Mouse (Mus musculus) E14TG2a.4 (cell line): ENCODE results near the gene Lrrc9.

Experiments
- H3K27me3 ChIP-seq: 2 replicates; pipeline ENCODE4 v1.6.1; 2014; ENCODE audit warnings: low read length, control low read depth; ENCODE audit not compliant: insufficient read depth
- H3K36me3 ChIP-seq: 2 replicates; pipeline ENCODE4 v1.6.1; 2014; ENCODE audit warnings: low read length, control low read depth; ENCODE audit not compliant: insufficient read depth
- H3K4me1 ChIP-seq: replicated peaks from 2 replicates; pipeline ENCODE4 v1.6.1; 2014; ENCODE audit warnings: low read depth, low read length, control low read depth
- H3K4me3 ChIP-seq: replicated peaks from 2 replicates; pipeline ENCODE4 v1.5.1; 2014; ENCODE audit warnings: mild to moderate bottlenecking, low read length
- H3K9me3 ChIP-seq: 2 replicates; pipeline ENCODE4 v1.6.1; 2014; ENCODE audit warnings: low read length, control low read depth
- CTCF ChIP-seq: conservative IDR thresholded peaks from 2 replicates; pipeline ENCODE4 v1.5.1; 2014; ENCODE audit warnings: low read length
- NANOG ChIP-seq: IDR thresholded peaks from 2 replicates; pipeline ENCODE4 v1.6.1; 2014; ENCODE audit warnings: borderline replicate concordance, low read length, mixed read lengths
- POU5F1 ChIP-seq: IDR thresholded peaks from 2 replicates; pipeline ENCODE4 v1.6.1; 2014; ENCODE audit warnings: low read length, borderline replicate concordance

Lrrc9 gene

GRCm38 (mm10) chr12:72461894-72462530, 20.3 kb downstream of the Lrrc9 start:
- TF ChIP-seq NANOG = no peak
- peak; percentile 67 for TF ChIP-seq CTCF
- Histone ChIP-seq H3K27me3 (peaks cover 12% of the 10 kb centered on the region), H3K36me3 (no peaks in the 10 kb centered on the region), H3K9me3 (no peaks in the 10 kb centered on the region), H3K4me1 (peaks cover 17% of the 10 kb centered on the region), H3K4me3 (no peak overlapping the region)

GRCm38 (mm10) chr12:72465826-72466501, 24.3 kb downstream of the Lrrc9 start:
- H3K4me1 ChIP-seq = peaks cover 17% of the 10 kb centered on the region
- H3K36me3 ChIP-seq = no peaks in the 10 kb centered on the region
- no peaks in the 10 kb centered on the region for H3K9me3 ChIP-seq
- H3K27me3 ChIP-seq = peaks cover 12% of the 10 kb centered on the region
- no peak overlapping the region for H3K4me3 ChIP-seq
- TF ChIP-seq CTCF (no peak), NANOG (no peak), POU5F1 (no peak)

GRCm38 (mm10) chr12:72467269-72467668, 25.6 kb downstream of the Lrrc9 start:
- TF ChIP-seq NANOG = no peak
- TF ChIP-seq CTCF = no peak
- peaks cover 12% of the 10 kb centered on the region for H3K27me3 ChIP-seq
- H3K36me3 ChIP-seq = no peaks in the 10 kb centered on the region
- peaks cover 14% of the 10 kb centered on the region for H3K4me1 ChIP-seq
- H3K9me3 ChIP-seq = no peaks in the 10 kb centered on the region
- H3K4me3 ChIP-seq = no peak overlapping the region

- no peak for TF ChIP-seq CTCF
- TF ChIP-seq POU5F1 = no peak
- H3K36me3 ChIP-seq = no peaks in the 10 kb centered on the region
- no peaks in the 10 kb centered on the region for H3K9me3 ChIP-seq
- H3K4me3 ChIP-seq = no peak overlapping the region
- H3K27me3 ChIP-seq = peaks cover 12% of the 10 kb centered on the region
- peaks cover 14% of the 10 kb centered on the region for H3K4me1 ChIP-seq
These were observed 26.1 kb downstream of the Lrrc9 start for GRCm38 (mm10) chr12:72467789-72468188.

- Histone ChIP-seq H3K9me3 (no peaks in the 10 kb centered on the region), H3K36me3 (no peaks in the 10 kb centered on the region), H3K4me1 (no peaks in the 10 kb centered on the region), H3K4me3 (no peak overlapping the region), H3K27me3 (no peaks in the 10 kb centered on the region)
- TF ChIP-seq CTCF = no peak
These were observed 35.2 kb downstream of the Lrrc9 start for GRCm38 (mm10) chr12:72476773-72477450.

- TF ChIP-seq NANOG (no peak), CTCF (no peak), POU5F1 (no peak)
- H3K36me3 ChIP-seq = no peaks in the 10 kb centered on the region
- no peaks in the 10 kb centered on the region for H3K4me1 ChIP-seq
- no peaks in the 10 kb centered on the region for H3K27me3 ChIP-seq
- no peaks in the 10 kb centered on the region for H3K9me3 ChIP-seq
- H3K4me3 ChIP-seq = no peak overlapping the region
These were observed 40.6 kb downstream of the Lrrc9 start for GRCm38 (mm10) chr12:72482226-72482625.

GRCm38 (mm10) chr12:72484872-72485271, 43.2 kb downstream of the Lrrc9 start:
- TF ChIP-seq CTCF (no peak), NANOG (no peak), POU5F1 (no peak)
- no peaks in the 10 kb centered on the region for H3K4me1 ChIP-seq
- no peaks in the 10 kb centered on the region for H3K27me3 ChIP-seq
- H3K4me3 ChIP-seq = no peak overlapping the region
- no peaks in the 10 kb centered on the region for H3K9me3 ChIP-seq
- no peaks in the 10 kb centered on the region for H3K36me3 ChIP-seq

- Histone ChIP-seq H3K4me1 (no peaks in the 10 kb centered on the region), H3K27me3 (no peaks in the 10 kb centered on the region), H3K9me3 (no peaks in the 10 kb centered on the region), H3K4me3 (no peak overlapping the region), H3K36me3 (no peaks in the 10 kb centered on the region)
- no peak for TF ChIP-seq CTCF
- TF ChIP-seq NANOG = no peak
- no peak for TF ChIP-seq POU5F1
These were observed 45.8 kb downstream of the Lrrc9 start for GRCm38 (mm10) chr12:72487498-72487897.

GRCm38 (mm10) chr12:72489995-72490394, 48.3 kb downstream of the Lrrc9 start:
- Histone ChIP-seq H3K4me3 (no peak overlapping the region), H3K36me3 (no peaks in the 10 kb centered on the region), H3K27me3 (no peaks in the 10 kb centered on the region), H3K4me1 (no peaks in the 10 kb centered on the region), H3K9me3 (no peaks in the 10 kb centered on the region)
- no peak for TF ChIP-seq CTCF
- TF ChIP-seq POU5F1 = no peak
- no peak for TF ChIP-seq NANOG
